Mouse (Mus musculus) ES-Bruce4 (cell line): ENCODE measurements around the gene Fam206a. TPM values are rescaled to one million over a fixed set of nuclear protein-coding genes. Genes with fewer than 3 reads are reported as not detected.
A peak's percentile ranks its signal among the peaks of the same experiment; 100 is the strongest.

ENCODE experiments used
- H3K27ac ChIP-seq: 2 replicates; pipeline ENCODE4 v1.5.1; 2012; ENCODE audit warnings: low read length, inconsistent platforms; ENCODE audit not compliant: insufficient read depth
- H3K27me3 ChIP-seq: 2 replicates; pipeline ENCODE4 v1.6.1; 2012; ENCODE audit warnings: mild to moderate bottlenecking, low read length, inconsistent platforms; ENCODE audit not compliant: control insufficient read depth, poor library complexity, insufficient read depth, severe bottlenecking
- H3K36me3 ChIP-seq: 2 replicates; pipeline ENCODE4 v1.6.1; 2012; ENCODE audit warnings: inconsistent platforms, mild to moderate bottlenecking, low read length, moderate library complexity; ENCODE audit not compliant: control insufficient read depth, poor library complexity, insufficient read depth, severe bottlenecking
- H3K4me1 ChIP-seq: one replicate; pipeline ENCODE4 v1.8.1; 2011; ENCODE audit warnings: low read length; ENCODE audit not compliant: control insufficient read depth, insufficient read depth
- H3K4me3 ChIP-seq: 2 replicates; pipeline ENCODE4 v1.5.1; 2011; ENCODE audit warnings: low read depth, mild to moderate bottlenecking, low read length
- H3K9ac ChIP-seq: 2 replicates; pipeline ENCODE4 v1.6.1; 2012; ENCODE audit warnings: low read depth, mild to moderate bottlenecking, inconsistent platforms; ENCODE audit not compliant: poor library complexity, severe bottlenecking
- H3K9me3 ChIP-seq: replicated peaks from 2 replicates; pipeline ENCODE4 v1.6.1; 2012; ENCODE audit warnings: mild to moderate bottlenecking, low read length, inconsistent platforms; ENCODE audit not compliant: control insufficient read depth, poor library complexity, insufficient read depth, severe bottlenecking
- CTCF ChIP-seq: IDR thresholded peaks from one replicate; pipeline ENCODE4 v1.8.1; 2011; ENCODE audit warnings: low read depth, low read length
- EP300 ChIP-seq: IDR thresholded peaks from 2 replicates; pipeline ENCODE4 v1.6.1; 2011; ENCODE audit warnings: low read depth, low read length; ENCODE audit not compliant: insufficient read depth
- POLR2A ChIP-seq: IDR thresholded peaks from one replicate; pipeline ENCODE4 v1.8.1; 2011; ENCODE audit warnings: low read length; ENCODE audit not compliant: insufficient read depth
- polyA plus RNA-seq: library from polyadenylated mRNA; stranded (reverse); fragments of >200 nt; gene quantifications from 2 replicates; pipeline ENCODE4 v1.2.4, GENCODE M21; 2011; ENCODE audit warnings: low read depth; ENCODE audit not compliant: missing spikeins, insufficient read depth, insufficient read length

Fam206a gene
- polyA plus RNA-seq, 1 experiment = 15.9 TPM

DNA sequence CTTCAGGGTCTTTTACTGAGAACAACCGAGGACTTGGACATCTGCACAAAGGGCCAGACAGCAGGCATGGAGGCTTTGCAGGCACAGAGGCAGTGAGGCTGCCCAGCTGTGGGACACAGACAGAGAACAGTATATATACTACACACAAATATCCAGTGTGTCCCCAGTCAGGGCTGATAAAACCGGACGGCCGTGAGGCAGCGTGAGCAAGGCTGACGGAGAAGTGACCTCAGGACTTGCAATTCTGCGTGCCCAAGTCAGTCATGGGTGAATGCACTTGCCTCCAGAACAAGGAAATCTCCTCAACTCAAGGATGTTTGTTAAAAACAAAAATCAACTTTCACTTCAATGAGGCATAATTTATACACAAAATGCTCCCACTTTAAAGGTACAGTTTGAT lies 29.9 kb downstream of the Fam206a start:
- no peak overlapping the region for H3K4me3 ChIP-seq
- TF ChIP-seq CTCF (no peak), EP300 (no peak), POLR2A (no peak)

DNA sequence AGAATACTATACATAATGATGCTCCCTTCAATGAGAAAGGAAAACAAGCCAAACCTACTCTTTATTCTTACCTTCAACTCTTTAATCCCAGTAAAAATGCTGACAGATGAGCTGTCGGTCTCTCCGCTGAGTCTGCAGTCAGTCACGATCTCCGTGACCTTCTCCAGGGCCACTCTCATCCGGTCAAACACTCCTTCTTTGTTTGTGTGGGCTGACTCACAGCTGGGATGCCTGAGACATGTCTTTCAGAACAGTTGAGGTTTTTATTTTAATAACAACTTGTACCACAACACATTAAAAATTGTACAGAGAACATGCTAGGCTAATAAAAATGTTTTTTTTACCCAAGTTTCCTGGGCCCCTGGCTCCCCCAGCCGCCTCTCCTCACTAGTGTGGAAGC lies 35.5 kb downstream of the Fam206a start:
- peaks cover 59% of the 10 kb centered on the region for H3K36me3 ChIP-seq
- H3K4me1 ChIP-seq = no peaks in the 10 kb centered on the region

More for the DNA sequence above, 29.9 kb downstream of the Fam206a start:
- Histone ChIP-seq H3K4me1 (no peaks in the 10 kb centered on the region), H3K36me3 (peaks cover 52% of the 10 kb centered on the region), H3K27ac (no peak overlapping the region), H3K9me3 (no peaks in the 10 kb centered on the region), H3K27me3 (no peaks in the 10 kb centered on the region), H3K9ac (no peak overlapping the region)

DNA sequence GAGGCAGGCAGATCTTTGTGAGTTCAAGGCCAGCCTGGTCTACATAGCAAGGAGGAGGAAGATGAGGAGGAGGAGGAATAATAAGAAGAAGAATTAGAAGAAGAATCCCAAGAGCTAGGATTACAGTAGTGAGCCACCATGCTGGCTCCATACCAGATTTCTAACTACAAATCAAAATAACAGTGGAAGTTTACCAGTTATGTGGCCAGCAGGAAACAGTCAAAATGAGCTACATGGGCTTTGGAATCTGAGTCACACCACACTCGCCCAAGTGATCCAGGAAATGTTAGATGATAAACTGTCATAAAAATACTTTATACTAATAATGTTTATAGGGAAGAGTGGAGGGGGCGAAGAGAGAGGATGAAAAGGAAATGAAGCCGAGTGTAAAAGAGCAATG lies 38.2 kb downstream of the Fam206a start:
- no peaks in the 10 kb centered on the region for H3K27me3 ChIP-seq
- H3K9ac ChIP-seq = no peak overlapping the region
- H3K36me3 ChIP-seq = peaks cover 57% of the 10 kb centered on the region
- no peaks in the 10 kb centered on the region for H3K4me1 ChIP-seq
- TF ChIP-seq POLR2A = no peak
- TF ChIP-seq EP300 = no peak
- no peak for TF ChIP-seq CTCF
- no peak overlapping the region for H3K4me3 ChIP-seq
- H3K27ac ChIP-seq = no peak overlapping the region
- peaks cover 12% of the 10 kb centered on the region for H3K9me3 ChIP-seq

More for the DNA sequence above, 35.5 kb downstream of the Fam206a start:
- Histone ChIP-seq H3K9ac (no peak overlapping the region), H3K9me3 (no peaks in the 10 kb centered on the region), H3K4me3 (no peak overlapping the region), H3K27ac (no peak overlapping the region), H3K27me3 (no peaks in the 10 kb centered on the region)
- TF ChIP-seq POLR2A = no peak
- no peak for TF ChIP-seq CTCF
- no peak for TF ChIP-seq EP300

DNA sequence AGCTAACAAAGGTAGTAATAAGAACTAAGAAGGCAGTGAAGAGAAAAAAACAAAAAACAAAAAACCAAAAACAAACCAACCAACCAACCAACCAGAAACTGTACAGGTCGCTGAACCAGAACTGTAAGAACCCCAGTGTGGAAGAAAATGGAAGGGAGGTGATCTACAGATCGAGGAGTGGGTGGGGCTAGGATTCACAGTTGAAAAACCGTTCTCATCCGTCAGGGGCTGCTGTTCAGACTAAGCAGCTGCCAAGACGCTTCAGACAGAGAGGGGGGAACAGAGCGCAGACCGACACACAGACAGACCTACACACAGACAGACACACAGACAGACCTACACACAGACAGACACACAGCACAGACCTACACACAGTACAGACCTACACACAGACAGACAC lies 40.4 kb downstream of the Fam206a start:
- Histone ChIP-seq H3K9ac (no peak overlapping the region), H3K4me1 (no peaks in the 10 kb centered on the region), H3K4me3 (no peak overlapping the region), H3K9me3 (peaks cover 12% of the 10 kb centered on the region), H3K27me3 (no peaks in the 10 kb centered on the region), H3K27ac (no peak overlapping the region), H3K36me3 (peaks cover 45% of the 10 kb centered on the region)
- TF ChIP-seq CTCF = no peak
- no peak for TF ChIP-seq POLR2A
- TF ChIP-seq EP300 = no peak

DNA sequence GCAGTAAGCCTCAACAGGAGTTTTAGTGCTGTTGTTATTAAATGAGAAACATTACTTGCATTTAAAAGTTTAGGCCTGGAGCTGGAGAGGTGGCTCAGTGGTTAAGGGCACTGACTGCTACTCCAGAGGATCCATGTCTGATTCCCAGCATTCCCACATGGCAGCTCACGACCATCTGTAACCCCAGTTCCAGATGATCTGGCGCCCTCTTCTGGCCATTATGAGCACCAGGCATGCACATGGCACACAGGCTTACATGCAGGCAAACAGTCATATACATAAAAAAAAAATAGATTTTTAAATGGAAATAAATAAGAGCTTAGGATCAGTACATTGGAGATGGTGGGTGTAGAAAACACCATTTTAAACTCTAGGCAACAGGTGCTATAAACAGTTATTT lies 41.8 kb downstream of the Fam206a start:
- TF ChIP-seq CTCF (peak; percentile 23), EP300 (no peak), POLR2A (no peak)
- Histone ChIP-seq H3K9me3 (peaks cover 12% of the 10 kb centered on the region), H3K27me3 (no peaks in the 10 kb centered on the region), H3K4me3 (no peak overlapping the region), H3K4me1 (no peaks in the 10 kb centered on the region), H3K9ac (no peak overlapping the region), H3K36me3 (peaks cover 34% of the 10 kb centered on the region), H3K27ac (no peak overlapping the region)

DNA sequence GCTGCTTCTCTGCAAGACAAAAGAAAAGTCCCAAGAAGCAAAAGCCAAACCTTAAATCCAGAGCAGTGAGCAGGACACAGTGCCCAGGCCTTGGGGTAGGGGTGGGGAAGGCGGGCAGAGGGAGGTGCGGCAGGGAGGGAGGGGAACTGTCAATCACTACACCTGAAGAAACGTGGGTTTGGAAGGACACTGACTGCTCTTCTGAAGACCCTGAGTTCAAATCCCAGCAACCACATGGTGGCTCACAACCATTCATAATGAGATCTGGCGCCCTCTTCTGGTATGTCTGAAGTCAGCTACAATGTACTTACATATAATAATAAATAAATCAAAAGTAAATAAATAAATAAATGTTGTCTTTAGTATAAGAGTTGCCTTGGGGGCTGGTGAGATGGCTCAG lies 42.8 kb downstream of the Fam206a start:
- Histone ChIP-seq H3K9ac (no peak overlapping the region), H3K36me3 (peaks cover 34% of the 10 kb centered on the region), H3K27me3 (no peaks in the 10 kb centered on the region), H3K9me3 (peaks cover 12% of the 10 kb centered on the region), H3K27ac (no peak overlapping the region), H3K4me3 (no peak overlapping the region), H3K4me1 (no peaks in the 10 kb centered on the region)
- TF ChIP-seq CTCF (no peak), POLR2A (no peak), EP300 (no peak)
